Mouse (Mus musculus): ENCODE results near the gene S1pr4. TPM values are rescaled to one million over a fixed set of nuclear protein-coding genes. Genes with fewer than 3 reads are reported as not detected.
A peak's percentile ranks its signal among the peaks of the same experiment; 100 is the strongest.

S1pr4 gene
- polyA plus RNA-seq, 1 experiment, result 0.46 TPM

GRCm38 (mm10) chr10:81495151-81495550, 4.8 kb downstream of the S1pr4 start:
- H3K4me3 ChIP-seq (ENCODE audit: insufficient read depth, low read length), result peak overlapping the region; percentile 94
- no peak overlapping the region for H3K27ac ChIP-seq (ENCODE audit: insufficient read depth, low read depth, low read length)
- no peak for TF ChIP-seq POLR2A (IDR thresholded peaks at IDR 0.05; ENCODE audit: borderline replicate concordance, low read depth, low read length)
- no peak for TF ChIP-seq CTCF (IDR thresholded peaks at IDR 0.05; ENCODE audit: low read depth, low read length)
- peaks cover 16% of the 10 kb centered on the region for H3K4me1 ChIP-seq (ENCODE audit: control insufficient read depth, insufficient read depth, low read length)

- Histone ChIP-seq H3K27ac (ENCODE audit: insufficient read depth, low read depth, low read length) (no peak overlapping the region), H3K4me3 (ENCODE audit: insufficient read depth, low read length) (peak overlapping the region; percentile 94), H3K4me1 (ENCODE audit: control insufficient read depth, insufficient read depth, low read length) (peaks cover 16% of the 10 kb centered on the region)
- no peak for TF ChIP-seq CTCF (IDR thresholded peaks at IDR 0.05; ENCODE audit: low read depth, low read length)
- TF ChIP-seq POLR2A (IDR thresholded peaks at IDR 0.05; ENCODE audit: borderline replicate concordance, low read depth, low read length), result no peak
Measured at GRCm38 (mm10) chr10:81494260-81495041, 5.5 kb downstream of the S1pr4 start.

GRCm38 (mm10) chr10:81493601-81494220, 6.2 kb downstream of the S1pr4 start:
- Histone ChIP-seq H3K4me1 (ENCODE audit: control insufficient read depth, insufficient read depth, low read length) (peaks cover 16% of the 10 kb centered on the region), H3K4me3 (ENCODE audit: insufficient read depth, low read length) (no peak overlapping the region), H3K27ac (ENCODE audit: insufficient read depth, low read depth, low read length) (no peak overlapping the region)
- TF ChIP-seq POLR2A (IDR thresholded peaks at IDR 0.05; ENCODE audit: borderline replicate concordance, low read depth, low read length) (no peak), CTCF (IDR thresholded peaks at IDR 0.05; ENCODE audit: low read depth, low read length) (no peak; the same call in 1 of the 2 replicates)

- no peak overlapping the region for H3K4me3 ChIP-seq (ENCODE audit: insufficient read depth, low read length)
- no peak overlapping the region for H3K27ac ChIP-seq (ENCODE audit: insufficient read depth, low read depth, low read length)
- TF ChIP-seq CTCF (IDR thresholded peaks at IDR 0.05; ENCODE audit: low read depth, low read length), result no peak
- no peak for TF ChIP-seq POLR2A (IDR thresholded peaks at IDR 0.05; ENCODE audit: borderline replicate concordance, low read depth, low read length)
- H3K4me1 ChIP-seq (ENCODE audit: control insufficient read depth, insufficient read depth, low read length), result peaks cover 10% of the 10 kb centered on the region
Measured at GRCm38 (mm10) chr10:81492606-81493240, 7.2 kb downstream of the S1pr4 start.

GRCm38 (mm10) chr10:81491018-81491417, 8.9 kb downstream of the S1pr4 start:
- no peak for TF ChIP-seq POLR2A (IDR thresholded peaks at IDR 0.05; ENCODE audit: borderline replicate concordance, low read depth, low read length)
- TF ChIP-seq CTCF (IDR thresholded peaks at IDR 0.05; ENCODE audit: low read depth, low read length), result no peak
- H3K4me1 ChIP-seq (ENCODE audit: control insufficient read depth, insufficient read depth, low read length), result peaks cover 5% of the 10 kb centered on the region

GRCm38 (mm10) chr10:81489941-81490340, 10.0 kb downstream of the S1pr4 start:
- Histone ChIP-seq H3K4me3 (ENCODE audit: insufficient read depth, low read length) (no peak overlapping the region), H3K4me1 (ENCODE audit: control insufficient read depth, insufficient read depth, low read length) (peaks cover 5% of the 10 kb centered on the region), H3K27ac (ENCODE audit: insufficient read depth, low read depth, low read length) (no peak overlapping the region)
- no peak for TF ChIP-seq POLR2A (IDR thresholded peaks at IDR 0.05; ENCODE audit: borderline replicate concordance, low read depth, low read length)
- TF ChIP-seq CTCF (IDR thresholded peaks at IDR 0.05; ENCODE audit: low read depth, low read length), result no peak

More at GRCm38 (mm10) chr10:81491018-81491417, 8.9 kb downstream of the S1pr4 start:
- Histone ChIP-seq H3K4me3 (ENCODE audit: insufficient read depth, low read length) (no peak overlapping the region), H3K27ac (ENCODE audit: insufficient read depth, low read depth, low read length) (no peak overlapping the region)

GRCm38 (mm10) chr10:81488081-81488480, 11.9 kb downstream of the S1pr4 start:
- Histone ChIP-seq H3K4me1 (ENCODE audit: control insufficient read depth, insufficient read depth, low read length) (no peaks in the 10 kb centered on the region), H3K4me3 (ENCODE audit: insufficient read depth, low read length) (no peak overlapping the region), H3K27ac (ENCODE audit: insufficient read depth, low read depth, low read length) (no peak overlapping the region)
- TF ChIP-seq POLR2A (IDR thresholded peaks at IDR 0.05; ENCODE audit: borderline replicate concordance, low read depth, low read length) (no peak), CTCF (IDR thresholded peaks at IDR 0.05; ENCODE audit: low read depth, low read length) (no peak)

GRCm38 (mm10) chr10:81486496-81486895, 13.4 kb downstream of the S1pr4 start:
- Histone ChIP-seq H3K4me1 (ENCODE audit: control insufficient read depth, insufficient read depth, low read length) (no peaks in the 10 kb centered on the region), H3K4me3 (ENCODE audit: insufficient read depth, low read length) (no peak overlapping the region), H3K27ac (ENCODE audit: insufficient read depth, low read depth, low read length) (no peak overlapping the region)
- TF ChIP-seq POLR2A (IDR thresholded peaks at IDR 0.05; ENCODE audit: borderline replicate concordance, low read depth, low read length) (no peak), CTCF (IDR thresholded peaks at IDR 0.05; ENCODE audit: low read depth, low read length) (no peak)

GRCm38 (mm10) chr10:81485479-81486018, 14.4 kb downstream of the S1pr4 start:
- no peaks in the 10 kb centered on the region for H3K4me1 ChIP-seq (ENCODE audit: control insufficient read depth, insufficient read depth, low read length)
- no peak overlapping the region for H3K27ac ChIP-seq (ENCODE audit: insufficient read depth, low read depth, low read length)
- no peak overlapping the region for H3K4me3 ChIP-seq (ENCODE audit: insufficient read depth, low read length)
- TF ChIP-seq CTCF (IDR thresholded peaks at IDR 0.05; ENCODE audit: low read depth, low read length) (no peak), POLR2A (IDR thresholded peaks at IDR 0.05; ENCODE audit: borderline replicate concordance, low read depth, low read length) (no peak)

Measured in bone marrow macrophage, adult 2 months (primary cell).